Mouse (Mus musculus) brain, embryonic 18.5 days (tissue): ENCODE results near the gene Slc1a2.

Experiments
- DNase-seq: peaks from one replicate; pipeline ENCODE4 v3.0.0-alpha.2; 2012; ENCODE audit warnings: low read depth, low spot score

Gene Slc1a2

DNA sequence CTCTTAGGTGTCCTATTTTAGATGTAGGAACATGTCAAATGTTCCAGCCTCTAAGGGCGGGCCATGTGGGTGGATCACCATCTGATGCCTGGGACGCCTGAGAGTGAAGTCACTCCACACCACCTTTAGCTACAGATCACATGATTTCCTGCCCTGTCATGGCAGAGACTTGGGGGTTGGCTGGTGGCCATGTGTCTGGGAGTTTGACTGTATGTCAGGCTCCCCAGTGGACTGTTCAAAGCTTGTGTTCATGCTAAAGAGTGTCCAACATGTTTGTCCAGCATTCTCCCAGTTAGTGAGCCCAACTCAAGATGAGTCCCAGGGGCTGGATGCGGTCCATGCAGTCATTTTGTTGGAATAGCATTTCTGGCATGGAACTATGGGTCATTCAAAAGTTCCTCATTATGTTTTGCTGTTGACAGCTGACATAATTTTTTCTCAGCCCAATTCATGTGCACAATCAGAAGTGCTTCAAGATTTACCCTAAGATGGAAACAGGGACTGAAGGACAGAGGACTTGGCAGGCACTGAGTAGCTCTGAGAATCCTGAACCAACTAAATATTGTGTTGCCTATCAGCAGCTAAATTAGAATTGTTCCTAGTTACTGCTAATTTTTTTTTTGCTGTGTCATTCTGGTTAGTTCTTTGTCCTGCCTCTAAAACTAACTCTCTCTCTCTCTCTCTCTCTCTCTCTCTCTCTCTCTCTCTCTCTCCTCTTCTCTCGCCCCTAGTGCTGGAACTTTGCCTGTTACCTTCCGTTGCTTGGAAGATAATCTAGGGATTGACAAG is 102.0 kb downstream of the Slc1a2 start:
- DNase-seq, result no peak

GRCm38 (mm10) chr2:102763176-102763575 is 104.7 kb downstream of the Slc1a2 start:
- DNase-seq, result no peak

- no peak for DNase-seq
Measured at GRCm38 (mm10) chr2:102763991-102764390, 105.5 kb downstream of the Slc1a2 start.

GRCm38 (mm10) chr2:102764602-102765374 is 106.3 kb downstream of the Slc1a2 start:
- no peak for DNase-seq

GRCm38 (mm10) chr2:102768267-102768666 is 109.8 kb downstream of the Slc1a2 start:
- no peak for DNase-seq

- DNase-seq, result no peak
Measured at GRCm38 (mm10) chr2:102771304-102771703, 112.8 kb downstream of the Slc1a2 start.

DNA sequence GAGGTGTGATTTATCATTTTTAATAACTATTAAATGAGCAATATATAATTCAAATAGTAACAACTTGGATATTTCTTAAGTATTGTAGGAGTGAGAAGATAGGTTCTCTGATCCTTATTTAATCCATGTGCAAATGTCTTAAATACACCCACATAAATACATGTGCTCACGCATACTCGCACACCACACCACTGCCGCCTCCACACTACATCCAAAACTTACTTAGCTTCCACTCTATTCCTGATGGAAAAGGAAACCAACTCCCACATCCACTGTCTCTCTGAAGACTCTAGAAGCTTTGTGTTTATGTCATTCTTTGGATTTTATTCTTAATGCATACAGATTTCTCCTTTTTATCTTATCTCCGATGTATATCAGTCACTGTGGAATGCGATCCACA is 113.8 kb downstream of the Slc1a2 start:
- no peak for DNase-seq

- no peak for DNase-seq
Measured at GRCm38 (mm10) chr2:102774700-102775099, 116.2 kb downstream of the Slc1a2 start.

DNA sequence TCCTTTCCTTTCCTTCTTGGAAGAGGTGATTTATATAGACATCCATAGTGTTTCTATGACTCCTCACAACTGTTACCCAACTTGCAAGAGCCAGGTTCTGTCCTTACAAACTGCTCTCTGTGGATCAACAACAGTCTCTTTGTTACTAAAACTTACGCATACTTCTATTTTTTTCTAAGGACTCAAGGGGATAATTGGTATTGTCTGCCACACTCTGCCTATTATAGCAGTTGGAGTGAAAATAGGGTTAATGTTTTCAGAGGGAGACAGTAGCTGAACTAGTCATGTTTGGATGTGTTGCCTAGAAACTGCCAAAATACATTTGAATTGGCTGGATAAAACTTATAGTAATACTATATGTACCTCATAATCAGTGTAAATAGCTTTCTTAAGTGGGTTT is 117.1 kb downstream of the Slc1a2 start:
- no peak for DNase-seq

- no peak for DNase-seq
Measured at GRCm38 (mm10) chr2:102778208-102778607, 119.7 kb downstream of the Slc1a2 start.

DNA sequence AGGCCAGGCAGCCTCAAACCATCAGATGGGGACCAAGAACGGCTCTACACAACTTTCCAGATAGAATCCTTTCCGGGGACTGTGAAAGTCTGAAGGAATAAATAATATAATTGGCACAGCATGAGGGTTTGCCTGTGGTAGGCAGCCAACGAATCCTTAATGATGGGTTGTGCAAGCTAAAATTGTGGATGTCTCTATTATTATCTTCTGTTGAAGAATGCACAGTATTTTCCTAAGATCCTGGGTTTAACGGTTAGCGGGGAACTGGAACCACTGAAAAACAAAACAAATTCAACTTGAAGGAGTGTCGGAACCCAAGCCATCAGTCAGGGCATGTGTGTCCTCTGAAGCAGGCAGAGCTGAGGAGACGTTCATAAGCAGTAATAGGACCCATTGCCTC is 124.3 kb downstream of the Slc1a2 start:
- DNase-seq, result no peak

DNA sequence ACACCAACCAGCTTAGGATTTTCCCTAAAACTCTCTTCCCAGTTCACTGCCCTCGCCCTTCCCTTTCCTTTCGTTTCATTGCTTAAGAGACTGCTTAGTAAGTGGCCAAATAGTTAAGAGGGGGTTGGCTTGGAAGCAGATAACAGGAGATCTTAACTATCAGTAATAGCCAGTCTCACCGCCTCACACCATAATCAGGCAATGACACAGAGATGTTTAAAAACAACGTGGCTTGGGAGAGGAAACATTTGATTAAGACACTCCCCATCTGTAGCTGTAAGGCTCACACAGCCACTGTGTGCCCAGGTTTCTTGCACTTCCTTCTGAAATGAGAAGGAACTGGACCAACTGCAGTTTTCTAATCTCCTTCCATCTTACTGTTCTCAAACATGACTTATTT is 127.2 kb downstream of the Slc1a2 start:
- DNase-seq, result no peak

- no peak for DNase-seq
Measured at GRCm38 (mm10) chr2:102791641-102792040, 133.2 kb downstream of the Slc1a2 start.

DNA sequence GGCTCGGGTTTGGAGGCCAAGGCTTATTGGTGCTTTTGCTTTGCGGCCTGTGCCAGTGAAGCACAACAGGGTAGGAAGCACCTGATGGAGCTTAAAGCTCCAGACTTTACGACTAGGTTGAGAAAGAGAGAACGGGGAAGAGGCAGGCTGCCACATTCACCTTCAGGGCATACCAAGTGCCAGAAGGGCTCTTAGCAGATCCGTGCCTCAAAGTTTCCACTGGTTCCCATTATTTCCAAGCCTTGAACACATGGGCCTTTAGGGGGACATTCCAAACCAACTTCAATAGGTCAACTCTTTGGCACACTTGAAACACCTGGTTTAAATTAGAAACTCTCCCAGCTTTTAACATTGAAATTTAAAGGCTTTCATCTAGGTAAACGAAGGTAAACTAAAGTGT is 134.3 kb downstream of the Slc1a2 start:
- no peak for DNase-seq

- DNase-seq, result no peak
Measured at GRCm38 (mm10) chr2:102795034-102795433, 136.6 kb downstream of the Slc1a2 start.

DNA sequence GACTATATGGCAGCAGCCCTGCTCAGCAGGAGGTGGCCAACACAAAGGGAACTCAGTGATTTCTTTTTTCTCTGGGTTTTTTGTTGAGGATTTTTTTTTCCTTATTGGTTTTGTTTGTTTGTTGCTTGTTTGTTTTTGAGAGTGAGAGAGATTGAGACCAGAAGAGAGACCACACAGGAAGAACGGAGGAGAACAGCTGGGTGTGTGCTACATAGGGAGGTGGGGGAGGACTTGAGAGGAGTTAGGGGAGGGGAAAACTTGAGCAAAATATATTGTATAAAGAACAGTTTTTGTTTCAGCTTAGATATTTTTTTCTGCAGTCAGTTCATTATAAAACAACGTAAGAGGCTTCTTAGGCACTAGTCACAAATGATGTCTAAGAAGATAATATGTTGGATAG is 139.7 kb downstream of the Slc1a2 start:
- DNase-seq, result no peak

DNA sequence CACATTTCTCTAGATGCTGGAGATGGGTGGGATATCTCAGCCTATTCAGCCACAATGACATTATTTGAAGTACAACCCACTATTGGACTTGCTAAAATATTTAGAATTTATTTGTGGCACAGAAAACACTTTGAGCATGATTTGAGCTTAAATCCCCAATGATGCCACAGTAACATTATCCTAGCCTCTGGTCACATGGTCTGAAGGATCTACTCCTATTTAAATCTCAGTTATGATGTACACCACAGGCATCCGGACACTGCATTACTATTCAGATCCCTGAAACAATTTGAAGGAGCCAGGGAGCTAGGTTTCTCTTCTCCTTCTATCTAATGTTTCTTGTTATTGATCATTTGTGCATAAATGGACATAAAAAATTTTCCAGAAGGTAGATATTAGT is 143.4 kb downstream of the Slc1a2 start:
- DNase-seq, result no peak

GRCm38 (mm10) chr2:102804109-102804508 is 145.7 kb downstream of the Slc1a2 start:
- no peak for DNase-seq

DNA sequence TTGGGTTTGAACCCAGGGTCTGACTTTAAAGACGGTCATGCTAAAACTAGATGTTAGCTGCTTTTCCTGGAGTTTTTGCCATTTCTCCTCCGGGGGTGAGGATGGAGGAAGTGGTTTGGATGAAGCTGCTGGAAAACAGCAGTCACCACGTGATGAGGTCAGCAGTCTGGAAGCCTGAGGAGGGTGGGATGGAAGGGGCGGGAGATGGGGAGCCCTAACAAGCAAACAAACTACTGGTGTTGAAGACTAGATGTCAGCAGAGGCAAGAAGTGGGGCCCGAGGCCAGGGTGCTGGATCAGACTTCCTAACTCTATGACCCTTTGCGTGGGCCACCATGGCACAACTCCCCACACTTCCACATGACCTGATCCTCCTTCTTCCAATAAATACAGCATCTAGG is 146.8 kb downstream of the Slc1a2 start:
- no peak for DNase-seq

- no peak for DNase-seq
Measured at GRCm38 (mm10) chr2:102805761-102806496, 147.5 kb downstream of the Slc1a2 start.

DNA sequence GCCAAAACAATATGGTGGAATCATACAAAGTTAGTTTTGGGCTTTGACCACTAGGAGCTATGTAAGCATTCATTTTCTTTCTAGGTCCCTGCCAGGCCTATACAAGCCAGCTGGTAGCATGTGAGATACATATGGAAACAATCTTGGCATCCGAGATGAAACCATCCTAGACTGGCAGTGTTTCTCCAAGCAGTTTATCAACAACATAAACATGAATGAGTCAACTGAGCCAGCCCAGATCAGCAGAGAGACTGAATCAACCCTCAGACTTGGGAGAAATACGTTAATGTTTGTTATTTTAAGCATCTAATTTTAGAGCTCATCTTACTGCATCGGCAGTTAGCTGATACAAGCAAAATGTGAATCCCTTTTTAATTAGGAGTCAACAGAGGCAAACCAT is 149.2 kb downstream of the Slc1a2 start:
- DNase-seq, result no peak

DNA sequence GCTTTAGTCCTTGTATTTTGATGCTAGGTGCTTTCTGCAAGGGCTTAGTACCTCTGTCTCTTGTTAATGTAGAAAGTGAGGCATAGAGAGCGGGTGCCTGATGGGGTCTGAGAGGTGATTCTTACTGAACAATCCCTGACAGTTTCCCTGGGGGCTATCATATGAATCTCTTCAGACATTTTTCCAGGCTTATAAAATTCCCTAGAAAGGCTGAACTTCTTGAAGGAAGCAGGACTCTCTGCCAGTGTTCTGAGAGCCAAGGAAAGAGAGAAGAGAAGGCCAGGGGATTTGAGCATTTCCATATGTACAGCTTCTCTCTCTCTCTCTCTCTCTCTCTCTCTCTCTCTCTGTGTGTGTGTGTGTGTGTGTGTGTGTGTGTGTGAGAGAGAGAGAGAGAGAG is 151.0 kb downstream of the Slc1a2 start:
- no peak for DNase-seq
